Comparison of ENCODE assay signal across 14 mouse cellular contexts in genomic region chr9:13693693-13694284, GRCm38 (mm10). TPM values are rescaled to one million over a fixed set of nuclear protein-coding genes. Genes with fewer than 3 reads are reported as not detected.
DNase-seq lines count a peak whose midpoint lies in the region; ATAC-seq and TF ChIP-seq lines count a peak whose summit lies in the region.
"Had no signal": no experiment of that assay in that cellular context is flagged by ENCODE, and none has a peak within 500 bp of the region (broad histone marks: within the 10 kb centered on the region; RNA-seq: fewer than 3 reads in every experiment).

No protein-coding gene starts in this region.

- intact Hi-C loops in heart, postnatal 36 days (cut with DNase I) = no loop called here

- no peak overlapping the region for H3K9ac ChIP-seq in forebrain, embryonic 13.5 days
- no peak overlapping the region for H3K9ac ChIP-seq in heart, embryonic 15.5 days
- H3K9ac ChIP-seq in lung, embryonic 16.5 days (ENCODE audit: low read length) = no peak overlapping the region
- H3K9ac ChIP-seq: liver, postnatal 0 days had no signal

- no peak for TF ChIP-seq CTCF in lung, adult 2 months (IDR thresholded peaks at IDR 0.05; ENCODE audit: insufficient read depth, low read length)

- H3K4me3 ChIP-seq in forebrain, embryonic 13.5 days = no peak overlapping the region
- H3K4me3 ChIP-seq in forebrain, embryonic 10.5 days = no peak overlapping the region
- no peak overlapping the region for H3K4me3 ChIP-seq in heart, embryonic 15.5 days
- no peak overlapping the region for H3K4me3 ChIP-seq in lung, embryonic 16.5 days (ENCODE audit: low read length)
- H3K4me3 ChIP-seq in lung, adult 2 months (replicated peaks; ENCODE audit: extremely low read depth, low read depth, low read length) = no peak overlapping the region
- H3K4me3 ChIP-seq: heart, embryonic 10.5 days had no signal

- H3K4me2 ChIP-seq in forebrain, embryonic 13.5 days = no peak overlapping the region
- peak overlapping the region; percentile 25; the same call in 1 of the 2 replicates for H3K4me2 ChIP-seq in heart, embryonic 15.5 days
- peak overlapping the region; percentile 7; the same call in 1 of the 2 replicates for H3K4me2 ChIP-seq in lung, embryonic 16.5 days (ENCODE audit: low read depth, low read length)

- DNase-seq in forebrain, embryonic 10.5 days (ENCODE audit: extremely low spot score, low spot score) = no peak
- DNase-seq in heart, postnatal 36 days = no peak
- DNase-seq in lung, adult 2 months = no peak
- DNase-seq in kidney, postnatal 10 days = no peak
- no peak for DNase-seq in layer of hippocampus, adult 9-11 months
- DNase-seq: liver, postnatal 0 days; thymus, adult 2 months had no signal

- peak; percentile 75; the same call in 1 of the 2 replicates for ATAC-seq in forebrain, embryonic 13.5 days
- ATAC-seq in heart, embryonic 15.5 days (replicated peaks; ENCODE audit: insufficient number of reproducible peaks, insufficient read depth, low FRiP score, low read depth) = no peak
- ATAC-seq in lung, embryonic 16.5 days (ENCODE audit: low read depth) = peak; percentile 60
- ATAC-seq: inflammation-experienced regulatory T-cells, adult 6 months; liver, postnatal 0 days had no signal

- TF ChIP-seq POLR2A in lung, adult 2 months (IDR thresholded peaks at IDR 0.05; ENCODE audit: borderline replicate concordance, extremely low read depth, low read depth, low read length) = no peak

- H3K27me3 ChIP-seq in forebrain, embryonic 13.5 days = no peaks in the 10 kb centered on the region
- H3K27me3 ChIP-seq in forebrain, embryonic 10.5 days (ENCODE audit: poor library complexity, severe bottlenecking) = no peaks in the 10 kb centered on the region
- H3K27me3 ChIP-seq in heart, embryonic 15.5 days = no peaks in the 10 kb centered on the region
- H3K27me3 ChIP-seq in lung, embryonic 16.5 days (ENCODE audit: control insufficient read depth, insufficient read depth, low read depth, low read length) = no peaks in the 10 kb centered on the region
- H3K27me3 ChIP-seq: CH12.LX had no signal

- no peaks in the 10 kb centered on the region for H3K9me3 ChIP-seq in forebrain, embryonic 13.5 days (replicated peaks)
- no peaks in the 10 kb centered on the region for H3K9me3 ChIP-seq in forebrain, embryonic 10.5 days
- no peaks in the 10 kb centered on the region for H3K9me3 ChIP-seq in heart, embryonic 15.5 days (replicated peaks)
- no peaks in the 10 kb centered on the region for H3K9me3 ChIP-seq in lung, embryonic 16.5 days (ENCODE audit: control insufficient read depth, low read length)
- H3K9me3 ChIP-seq: heart, embryonic 10.5 days had no signal

- H3K36me3 ChIP-seq in forebrain, embryonic 13.5 days (ENCODE audit: poor library complexity, severe bottlenecking) = no peaks in the 10 kb centered on the region
- H3K36me3 ChIP-seq in forebrain, embryonic 10.5 days (replicated peaks) = no peaks in the 10 kb centered on the region
- H3K36me3 ChIP-seq in heart, embryonic 15.5 days = no peaks in the 10 kb centered on the region
- no peaks in the 10 kb centered on the region for H3K36me3 ChIP-seq in lung, embryonic 16.5 days (ENCODE audit: control insufficient read depth, insufficient read depth, low read length)
- H3K36me3 ChIP-seq: heart, embryonic 10.5 days had no signal

- H3K4me1 ChIP-seq in forebrain, embryonic 13.5 days = peaks cover 21% of the 10 kb centered on the region
- peaks cover 36% of the 10 kb centered on the region for H3K4me1 ChIP-seq in forebrain, embryonic 10.5 days
- peaks cover 38% of the 10 kb centered on the region for H3K4me1 ChIP-seq in heart, embryonic 15.5 days (replicated peaks)
- H3K4me1 ChIP-seq in lung, embryonic 16.5 days (replicated peaks; ENCODE audit: control insufficient read depth, insufficient read depth, low read length) = peaks cover 26% of the 10 kb centered on the region
- peaks cover 10% of the 10 kb centered on the region for H3K4me1 ChIP-seq in lung, adult 2 months (ENCODE audit: control insufficient read depth, insufficient read depth, low read length)

- no peak overlapping the region for H3K27ac ChIP-seq in forebrain, embryonic 13.5 days
- no peak overlapping the region for H3K27ac ChIP-seq in forebrain, embryonic 10.5 days
- peak overlapping the region; percentile 63 for H3K27ac ChIP-seq in heart, embryonic 15.5 days
- peak overlapping the region; percentile 83 for H3K27ac ChIP-seq in lung, embryonic 16.5 days (ENCODE audit: low read length)
- H3K27ac ChIP-seq: heart, embryonic 10.5 days; kidney, postnatal 0 days had no signal

- WGBS in forebrain, embryonic 13.5 days = 92% methylated on average over 3 of the region's 3 CpGs
- WGBS in forebrain, embryonic 10.5 days = 90% methylated on average over 3 of the region's 3 CpGs
- 73% methylated on average over 3 of the region's 3 CpGs for WGBS in heart, embryonic 15.5 days
- whole genome bisulfite sequencing in lung, embryonic 16.5 days = 49% methylated on average over 3 of the region's 3 CpGs
- WGBS in lung, adult 2 months = 55% methylated on average over 3 of the region's 3 CpGs

RNA-seq across cellular contexts. Expression of gene Mtmr2, which starts 54.4 kb away (rescaled TPM):
- 64.1 and 69.3 TPM in 2 replicates for polyA plus RNA-seq in forebrain, embryonic 13.5 days (2015; fragmentation: Nextera tagmentation; extraction: Ambion mirVana)
- 77.5 and 77.7 TPM in 2 replicates for polyA plus RNA-seq in forebrain, embryonic 10.5 days (2016; fragmentation: Nextera tagmentation; extraction: Ambion mirVana)
- polyA plus RNA-seq in heart, embryonic 15.5 days (2015; fragmentation: Nextera tagmentation; extraction: Ambion mirVana) = 42.7 and 49.0 TPM in 2 replicates
- 10 to 100 TPM; 24.7 to 26.3 TPM for total RNA-seq in heart, postnatal 36 days (2021)
- 84.1 and 88.3 TPM in 2 replicates for polyA plus RNA-seq in lung, embryonic 16.5 days (2015; fragmentation: Nextera tagmentation; extraction: Ambion mirVana)
- polyA plus RNA-seq in lung, adult 2 months (2012; rRNA removed) = 28.8 and 52.2 TPM in 2 replicates

Comparison
In these comparisons a context has a peak if more than half of its experiments do, and no peak if none do; other contexts are left out.
1. H3K27ac ChIP-seq: peak in heart, embryonic 15.5 days (single experiment) and lung, embryonic 16.5 days (single experiment); none in forebrain, embryonic 13.5 days (single experiment) and forebrain, embryonic 10.5 days (single experiment).